Mouse (Mus musculus) erythroblast, adult 5-6 weeks (primary cell): ENCODE results near the gene Cdk15. TPM values are rescaled to one million over a fixed set of nuclear protein-coding genes. Genes with fewer than 3 reads are reported as not detected.

Experiments
- ATAC-seq: replicated peaks from 2 replicates; pipeline ENCODE4 v1.8.0; 2016; ENCODE audit warnings: moderate number of reproducible peaks, mild to moderate bottlenecking, moderate TSS enrichment, inconsistent platforms; ENCODE audit not compliant: poor library complexity, low FRiP score, severe bottlenecking
- total RNA-seq, 2 experiments: library from RNA; stranded (forward) in 1 of 2; stranded (reverse) in 1 of 2; fragments of 150-400 nt in 1 of 2; fragments of 200-764, 138-1000 nt in 1 of 2; gene quantifications; 2 replicates each; pipeline versions ENCODE4 v1.2.3 to v1.2.4; 2015 to 2017; ENCODE audit warnings: low replicate concordance in 2 of 2

Cdk15 gene
- total RNA-seq, 2 experiments from 2014 or later = not detected

DNA sequence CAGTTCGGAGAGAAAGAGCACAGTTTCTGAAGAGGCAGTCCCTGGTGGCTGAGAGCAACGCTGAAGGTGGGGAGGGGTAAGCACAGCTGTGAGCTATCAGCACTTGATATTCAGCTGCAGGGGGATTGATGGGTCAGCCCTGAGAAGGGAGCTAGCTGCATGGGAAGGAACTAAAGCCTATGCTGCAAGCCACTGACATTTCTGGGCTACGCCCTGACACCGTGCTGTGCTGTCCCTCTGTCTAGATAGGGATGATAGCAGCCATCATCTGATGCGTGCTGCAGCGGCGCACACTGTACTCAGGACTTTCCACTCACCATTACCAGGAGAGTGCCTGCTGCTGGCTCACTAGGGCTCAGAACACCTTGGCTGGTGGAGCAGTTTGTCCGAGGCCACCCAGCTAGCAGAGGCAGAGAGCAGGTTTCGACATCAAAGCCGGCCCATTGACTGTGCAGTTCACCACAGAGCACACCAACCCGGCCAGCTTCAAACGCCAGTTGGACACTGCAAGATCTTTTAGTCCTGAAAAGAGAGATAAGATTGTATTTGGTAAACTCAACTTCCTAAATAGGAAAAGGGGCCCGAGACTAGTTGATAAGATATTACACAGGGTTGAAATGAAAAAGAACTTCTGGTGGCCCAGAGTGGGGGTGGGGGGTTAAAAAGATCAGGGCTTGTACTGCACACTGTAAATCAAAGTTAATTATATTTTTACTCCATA, 111.4 kb downstream of the Cdk15 start:
- no peak for ATAC-seq

GRCm38 (mm10) chr1:59368649-59369319, 112.1 kb downstream of the Cdk15 start:
- ATAC-seq = no peak

DNA sequence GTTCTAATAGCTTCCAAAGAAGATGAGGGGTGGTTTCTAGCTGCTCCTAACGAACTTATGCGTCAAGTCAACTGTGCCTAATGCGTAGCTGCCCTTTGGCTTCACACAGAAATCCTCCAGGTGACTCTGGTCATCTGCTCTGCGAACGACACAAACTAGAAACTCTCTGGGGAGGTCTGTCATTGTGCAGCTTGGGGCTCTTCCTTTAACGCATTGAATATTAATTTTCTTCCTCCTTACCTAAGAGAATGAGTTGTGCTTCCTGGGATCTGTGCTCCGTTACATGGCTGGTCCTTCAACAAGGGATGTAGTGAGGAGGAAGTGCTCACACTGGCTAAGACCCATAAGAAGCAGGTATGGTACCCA, 112.6 kb downstream of the Cdk15 start:
- no peak for ATAC-seq

- ATAC-seq = no peak
Measured at GRCm38 (mm10) chr1:59370355-59370950, 113.7 kb downstream of the Cdk15 start.

GRCm38 (mm10) chr1:59376021-59376548, 119.4 kb downstream of the Cdk15 start:
- ATAC-seq = no peak

DNA sequence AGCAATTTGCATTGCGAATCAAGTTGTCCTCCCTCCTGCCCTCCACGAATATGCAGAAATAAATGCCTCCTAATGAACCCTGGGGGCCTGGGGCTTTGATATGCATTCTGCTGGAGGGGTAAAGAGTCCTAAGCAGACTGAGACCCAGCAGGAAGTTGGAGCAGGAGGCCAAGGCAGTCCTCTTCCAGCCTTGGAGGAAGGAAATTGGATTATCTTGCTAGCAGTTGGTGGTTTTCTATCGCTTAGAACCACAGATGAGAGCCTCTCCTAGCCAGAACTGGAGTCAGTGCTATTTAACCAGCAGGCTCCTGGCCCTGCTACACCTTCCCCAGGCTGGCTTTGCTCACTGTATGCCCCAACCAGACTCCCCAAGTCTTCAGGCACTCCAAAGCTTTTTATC, 119.9 kb downstream of the Cdk15 start:
- ATAC-seq = no peak

- no peak for ATAC-seq
Measured at GRCm38 (mm10) chr1:59377312-59377711, 120.6 kb downstream of the Cdk15 start.

GRCm38 (mm10) chr1:59380926-59381325, 124.2 kb downstream of the Cdk15 start:
- no peak for ATAC-seq

DNA sequence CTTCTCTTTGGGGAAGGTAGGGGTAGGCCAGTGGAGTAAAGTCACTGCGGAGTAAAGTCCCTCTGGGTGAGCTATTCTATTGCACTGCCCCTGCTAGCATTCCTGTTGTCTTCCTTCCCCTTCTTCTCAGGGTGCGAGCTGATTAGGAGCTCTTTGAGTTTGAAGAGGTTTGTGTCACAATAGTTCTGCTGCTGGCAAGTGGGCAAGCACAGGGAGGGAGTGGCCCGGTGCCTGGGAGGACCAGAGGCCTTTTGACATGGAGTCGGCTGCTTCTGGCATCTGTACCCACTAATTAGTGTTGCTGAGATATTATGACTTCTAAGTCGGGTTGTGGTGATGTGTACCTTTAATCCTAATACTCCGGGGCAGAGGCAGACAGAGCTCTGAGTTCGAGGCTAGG, 124.8 kb downstream of the Cdk15 start:
- ATAC-seq = no peak

GRCm38 (mm10) chr1:59382516-59382915, 125.8 kb downstream of the Cdk15 start:
- no peak for ATAC-seq

GRCm38 (mm10) chr1:59383049-59383610, 126.4 kb downstream of the Cdk15 start:
- ATAC-seq = no peak

DNA sequence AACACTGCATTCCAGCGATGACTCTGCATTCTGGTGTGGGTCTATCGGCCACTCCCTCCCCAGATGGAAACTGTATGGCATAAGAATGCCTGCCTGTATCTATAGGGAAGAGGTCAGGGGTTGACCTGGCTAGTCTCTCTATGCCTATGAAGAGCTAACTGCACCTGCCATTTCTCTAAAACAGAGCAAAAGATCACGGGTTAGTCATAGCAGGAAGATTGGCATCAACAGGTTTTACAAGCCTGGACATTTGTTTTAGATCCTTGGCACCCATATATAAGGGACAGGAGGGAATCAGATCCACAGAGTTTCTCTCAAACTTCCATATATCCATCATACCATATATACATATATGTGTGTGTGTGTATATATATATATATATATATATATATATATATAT, 127.7 kb downstream of the Cdk15 start:
- no peak for ATAC-seq

DNA sequence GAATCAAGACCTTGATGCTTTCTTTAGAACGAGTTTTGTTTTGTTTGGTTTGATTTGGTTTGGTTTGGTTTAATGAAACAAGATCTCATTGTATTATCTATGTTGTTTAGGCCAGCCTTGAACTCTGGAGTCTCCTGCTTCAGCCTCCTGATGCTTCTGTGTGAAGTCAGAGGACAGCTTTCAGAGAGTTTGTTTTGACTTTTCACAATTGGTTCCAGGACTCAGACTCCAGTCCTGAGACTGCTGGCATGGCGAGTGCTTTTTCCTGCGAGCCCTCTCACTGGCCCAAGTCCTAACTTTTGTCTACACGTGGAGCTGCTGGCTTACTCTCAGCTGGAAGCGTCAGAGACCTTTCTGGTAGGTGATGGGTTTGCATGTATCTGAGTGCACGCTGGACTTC, 128.9 kb downstream of the Cdk15 start:
- no peak for ATAC-seq

- no peak for ATAC-seq
Measured at GRCm38 (mm10) chr1:59387542-59388314, 131.0 kb downstream of the Cdk15 start.

- no peak for ATAC-seq
Measured at GRCm38 (mm10) chr1:59389181-59389580, 132.5 kb downstream of the Cdk15 start.

DNA sequence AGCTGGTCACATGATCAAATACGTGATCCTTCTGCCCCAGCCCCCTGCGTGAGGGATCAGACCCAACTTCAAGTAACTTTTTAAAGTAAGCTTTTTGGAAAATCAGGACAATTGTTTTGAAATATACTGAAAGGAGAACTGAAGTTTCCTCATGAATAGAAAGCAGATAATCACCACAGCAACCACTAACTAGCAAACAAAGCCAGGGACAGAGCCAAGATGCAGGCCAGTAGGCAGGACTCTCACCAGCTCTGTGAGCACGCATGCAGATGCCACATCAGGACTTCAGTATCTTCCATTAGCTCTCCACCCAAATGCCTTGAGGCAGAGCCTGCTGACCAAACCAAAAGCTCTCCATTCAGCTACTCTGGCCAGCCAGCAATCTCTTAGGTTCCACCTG, 135.0 kb downstream of the Cdk15 start:
- ATAC-seq = no peak

DNA sequence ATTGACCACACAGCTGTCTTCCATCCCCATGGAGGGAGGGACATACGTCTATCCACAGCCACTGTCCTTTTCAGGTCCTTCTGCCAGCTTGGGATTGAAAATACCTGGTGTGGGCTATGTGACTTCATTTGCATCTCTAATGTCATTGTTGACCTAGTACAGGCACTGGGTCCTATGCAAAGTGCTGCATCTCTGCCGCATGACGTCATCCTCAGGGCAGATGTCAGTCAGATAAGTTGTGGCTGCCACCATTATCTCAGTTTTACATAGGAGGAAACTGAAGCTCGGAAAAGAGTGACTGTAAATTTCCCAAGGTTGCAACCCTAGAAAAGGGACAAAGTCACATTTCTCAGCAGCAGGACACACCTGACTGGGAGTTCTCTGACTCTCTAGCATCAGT, 137.4 kb downstream of the Cdk15 start:
- no peak for ATAC-seq

GRCm38 (mm10) chr1:59394616-59395015, 137.9 kb downstream of the Cdk15 start:
- ATAC-seq = no peak

- no peak for ATAC-seq
Measured at GRCm38 (mm10) chr1:59395992-59396391, 139.3 kb downstream of the Cdk15 start.
